Mouse (Mus musculus) left cerebral cortex, adult 2 months (tissue): Measurements from ENCODE around the gene Pou2f3. TPM values are rescaled to one million over a fixed set of nuclear protein-coding genes. Genes with fewer than 3 reads are reported as not detected.

Experiments used
- DNase-seq, 2 experiments: peaks; one replicate each; pipeline ENCODE4 v3.0.0; 2021 to 2022; ENCODE audit warnings: low spot score in 2 of 2, mixed read lengths in 1 of 2; ENCODE audit errors: extremely low spot score in 1 of 2
- H3K27ac ChIP-seq: fragments of 200-600 bp; 2 replicates; pipeline ENCODE4 v1.8.1; 2022
- H3K4me3 ChIP-seq: fragments of 200-600 bp; 2 replicates; pipeline ENCODE4 v1.8.1; 2022
- CTCF ChIP-seq: fragments of 200-600 bp; IDR thresholded peaks from 2 replicates; pipeline ENCODE4 v1.8.1; 2022; ENCODE audit warnings: antibody characterized with exemption, mild to moderate bottlenecking, moderate library complexity
- intact Hi-C: fragments of 180-260 bp; cut with DNase I; formaldehyde crosslinking; loops from one replicate; pipeline ENCODE4 v1.15.1; 2025
- total RNA-seq, 2 experiments: library from RNA; stranded (reverse); gene quantifications; 2 replicates each; pipeline ENCODE4 v1.2.3; 2021

Gene Pou2f3
- total RNA-seq, 2 experiments from 2014 or later, result 0.16 to 0.65 TPM

GRCm38 (mm10) chr9:43229962-43230361 lies 19.8 kb upstream of the Pou2f3 start:
- no peak for TF ChIP-seq CTCF
- Histone ChIP-seq H3K27ac (no peak overlapping the region), H3K4me3 (no peak overlapping the region)
- intact Hi-C loops, result no loop called here
- no peak for DNase-seq

- Histone ChIP-seq H3K27ac (no peak overlapping the region), H3K4me3 (no peak overlapping the region)
- intact Hi-C loops, result no loop called here
- no peak for DNase-seq
- no peak for TF ChIP-seq CTCF
These were observed 19.3 kb upstream of the Pou2f3 start for GRCm38 (mm10) chr9:43229398-43229895.

GRCm38 (mm10) chr9:43228745-43229144 lies 18.6 kb upstream of the Pou2f3 start:
- no peak for DNase-seq
- no peak for TF ChIP-seq CTCF
- intact Hi-C loops, result no loop called here

GRCm38 (mm10) chr9:43227626-43228025 lies 17.5 kb upstream of the Pou2f3 start:
- TF ChIP-seq CTCF, result no peak
- intact Hi-C loops, result no loop called here
- Histone ChIP-seq H3K27ac (no peak overlapping the region), H3K4me3 (no peak overlapping the region)
- no peak for DNase-seq

More at GRCm38 (mm10) chr9:43228745-43229144, 18.6 kb upstream of the Pou2f3 start:
- no peak overlapping the region for H3K4me3 ChIP-seq
- H3K27ac ChIP-seq, result no peak overlapping the region

- Histone ChIP-seq H3K4me3 (no peak overlapping the region), H3K27ac (no peak overlapping the region)
- TF ChIP-seq CTCF, result no peak
- DNase-seq, result no peak
- intact Hi-C loops, result no loop called here
These were observed 16.5 kb upstream of the Pou2f3 start for GRCm38 (mm10) chr9:43226573-43227160.

- Histone ChIP-seq H3K4me3 (no peak overlapping the region), H3K27ac (no peak overlapping the region)
- intact Hi-C loops, result no loop called here
- TF ChIP-seq CTCF, result no peak
- DNase-seq, result no peak
These were observed 15.3 kb upstream of the Pou2f3 start for GRCm38 (mm10) chr9:43225481-43225880.

- intact Hi-C loops, result no loop called here
- DNase-seq, result no peak
These were observed 14.7 kb upstream of the Pou2f3 start for GRCm38 (mm10) chr9:43224771-43225355.

GRCm38 (mm10) chr9:43222429-43222715 lies 12.2 kb upstream of the Pou2f3 start:
- H3K27ac ChIP-seq, result no peak overlapping the region
- intact Hi-C loops, result no loop called here
- TF ChIP-seq CTCF, result no peak

More at GRCm38 (mm10) chr9:43224771-43225355, 14.7 kb upstream of the Pou2f3 start:
- Histone ChIP-seq H3K4me3 (no peak overlapping the region), H3K27ac (no peak overlapping the region)
- no peak for TF ChIP-seq CTCF

GRCm38 (mm10) chr9:43221643-43222428 lies 11.7 kb upstream of the Pou2f3 start:
- H3K4me3 ChIP-seq, result no peak overlapping the region
- TF ChIP-seq CTCF, result peak; percentile 89
- DNase-seq, result peak; percentile 77 to 89
- intact Hi-C loops, result loop anchor here (1.0 kb wide), 1 partner anchor 62 kb away; no protein-coding TSS in a partner anchor
- no peak overlapping the region for H3K27ac ChIP-seq

More at GRCm38 (mm10) chr9:43222429-43222715, 12.2 kb upstream of the Pou2f3 start:
- no peak overlapping the region for H3K4me3 ChIP-seq
- DNase-seq, result no peak

- TF ChIP-seq CTCF, result peak; percentile 85
- Histone ChIP-seq H3K27ac (0 out of 2 replicates have a peak overlapping the region, but pooled peaks have one; percentile 8), H3K4me3 (no peak overlapping the region)
- intact Hi-C loops, result loop anchor here (1.0 kb wide), 2 partner anchors 69 to 211 kb away; no protein-coding TSS in a partner anchor
- DNase-seq, result peak; percentile 34 to 57
These were observed 742 bp upstream of the Pou2f3 start for GRCm38 (mm10) chr9:43210771-43211450.

GRCm38 (mm10) chr9:43206022-43206390 lies 4.2 kb downstream of the Pou2f3 start:
- intact Hi-C loops, result no loop called here

More at GRCm38 (mm10) chr9:43206022-43206390, 4.2 kb downstream of the Pou2f3 start:
- TF ChIP-seq CTCF, result no peak
- DNase-seq, result no peak
- Histone ChIP-seq H3K27ac (no peak overlapping the region), H3K4me3 (no peak overlapping the region; the same call in 1 of the 2 replicates)
